Mouse (Mus musculus) cortical plate, adult 2 months (tissue): Measurements from ENCODE around the gene Arl4a.

Source experiments
- CTCF ChIP-seq: fragments of 200-500 bp; IDR thresholded peaks from 2 replicates; pipeline ENCODE4 v1.5.1; 2011; ENCODE audit warnings: mild to moderate bottlenecking, control low read depth, low read length; ENCODE audit not compliant: insufficient read depth; ENCODE audit errors: extremely low read depth
- POLR2A ChIP-seq: fragments of 200-500 bp; IDR thresholded peaks from 2 replicates; pipeline ENCODE4 v1.6.1; 2011; ENCODE audit warnings: mild to moderate bottlenecking, low read length, control low read depth; ENCODE audit not compliant: insufficient read depth; ENCODE audit errors: extremely low read depth

DNA sequence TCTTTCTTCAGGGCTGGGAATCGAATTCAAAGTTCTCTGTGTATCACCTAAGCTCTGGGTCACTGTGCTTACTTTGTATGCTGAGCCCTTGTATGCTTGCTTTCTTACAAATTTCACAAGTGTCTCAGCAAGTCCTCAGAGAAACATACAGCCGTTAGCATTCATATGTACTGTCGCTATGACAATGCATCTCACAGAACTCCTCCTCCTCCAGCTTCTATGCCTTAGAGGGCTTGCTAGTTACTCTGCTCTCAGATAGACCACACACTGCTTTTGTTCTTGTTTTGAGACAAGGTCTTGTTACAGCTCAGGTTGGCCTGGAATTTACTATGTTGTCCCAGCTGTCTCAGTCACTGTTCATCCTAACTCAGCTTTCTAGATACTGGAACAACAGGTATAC lies 15.5 kb downstream of the Arl4a start:
- TF ChIP-seq CTCF = no peak
- no peak for TF ChIP-seq POLR2A
